Mouse (Mus musculus): ENCODE measurements around the gene Bcl2l15. TPM values are rescaled to one million over a fixed set of nuclear protein-coding genes. Genes with fewer than 3 reads are reported as not detected.

Gene Bcl2l15
- polyA plus RNA-seq, 1 experiment from 2014 or later: not detected

DNA sequence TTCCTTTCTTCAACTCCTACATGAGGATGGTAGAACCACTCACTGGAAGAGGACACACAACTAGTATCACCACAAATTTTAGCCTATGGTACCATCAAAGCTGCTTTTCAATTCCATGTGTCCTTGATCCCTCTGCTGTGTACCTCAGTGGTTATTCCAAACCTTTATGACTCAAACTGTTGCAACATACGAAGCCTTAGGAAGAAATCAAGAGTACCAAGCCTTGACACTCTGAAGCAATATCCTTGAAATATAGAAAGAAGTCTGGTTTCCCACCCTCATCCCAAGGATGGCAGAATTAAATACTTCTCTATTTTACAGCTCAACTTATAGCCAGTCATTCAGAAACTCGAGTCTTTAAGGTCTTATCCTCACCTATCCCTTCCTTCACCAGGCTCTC, 36.0 kb upstream of the Bcl2l15 start:
- WGBS: 72% methylated on average over 2 of the region's 2 CpGs
- Histone ChIP-seq H3K4me2 (replicated peaks; ENCODE audit: low read depth, low read length) (no peak overlapping the region), H3K9ac (replicated peaks; ENCODE audit: low read length) (no peak overlapping the region), H3K36me3 (ENCODE audit: insufficient read depth, low read length) (no peaks in the 10 kb centered on the region), H3K4me3 (ENCODE audit: low read length) (no peak overlapping the region), H3K27ac (ENCODE audit: low read length) (no peak overlapping the region), H3K4me1 (ENCODE audit: insufficient read depth, low read length) (peaks cover 5% of the 10 kb centered on the region; the same call in 1 of the 2 replicates), H3K9me3 (ENCODE audit: low read length) (no peaks in the 10 kb centered on the region), H3K27me3 (ENCODE audit: insufficient read depth, low read length) (no peaks in the 10 kb centered on the region)
- no peak for ATAC-seq (ENCODE audit: low FRiP score, low TSS enrichment)

DNA sequence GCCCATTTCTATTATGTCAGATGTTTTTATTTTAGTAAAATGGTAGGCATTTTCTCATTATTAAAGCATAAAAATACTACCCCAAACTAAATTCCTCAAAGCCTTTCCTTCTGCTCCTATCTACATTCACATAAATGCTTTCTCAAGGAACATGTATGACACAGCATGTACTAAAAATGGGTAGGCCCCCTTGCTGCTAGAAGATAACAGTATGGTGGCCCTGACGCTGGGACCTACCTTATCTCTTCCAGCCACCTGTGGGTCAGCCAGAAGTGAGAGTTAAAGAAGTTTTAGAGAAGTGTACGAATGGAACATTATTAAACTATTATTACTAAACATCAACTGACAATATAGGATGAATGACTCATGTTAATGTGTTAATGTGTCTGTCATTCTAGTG, 32.9 kb upstream of the Bcl2l15 start:
- Histone ChIP-seq H3K27me3 (ENCODE audit: insufficient read depth, low read length) (no peaks in the 10 kb centered on the region), H3K4me2 (replicated peaks; ENCODE audit: low read depth, low read length) (no peak overlapping the region), H3K9me3 (ENCODE audit: low read length) (no peaks in the 10 kb centered on the region), H3K36me3 (ENCODE audit: insufficient read depth, low read length) (peaks cover 14% of the 10 kb centered on the region), H3K9ac (replicated peaks; ENCODE audit: low read length) (no peak overlapping the region), H3K27ac (ENCODE audit: low read length) (no peak overlapping the region), H3K4me1 (ENCODE audit: insufficient read depth, low read length) (no peaks in the 10 kb centered on the region), H3K4me3 (ENCODE audit: low read length) (no peak overlapping the region)
- 79% methylated on average over 2 of the region's 2 CpGs for WGBS
- ATAC-seq (ENCODE audit: low FRiP score, low TSS enrichment): no peak

GRCm38 (mm10) chr3:103801631-103802531, 30.5 kb upstream of the Bcl2l15 start:
- peak; percentile 82 for ATAC-seq (ENCODE audit: low FRiP score, low TSS enrichment)
- no peak overlapping the region for H3K4me2 ChIP-seq (replicated peaks; ENCODE audit: low read depth, low read length)
- WGBS: 60% methylated on average over 10 of the region's 10 CpGs

GRCm38 (mm10) chr3:103802861-103803260, 29.5 kb upstream of the Bcl2l15 start:
- Histone ChIP-seq H3K27me3 (ENCODE audit: insufficient read depth, low read length) (no peaks in the 10 kb centered on the region), H3K36me3 (ENCODE audit: insufficient read depth, low read length) (peaks cover 28% of the 10 kb centered on the region), H3K9me3 (ENCODE audit: low read length) (no peaks in the 10 kb centered on the region), H3K4me2 (replicated peaks; ENCODE audit: low read depth, low read length) (no peak overlapping the region), H3K4me3 (ENCODE audit: low read length) (no peak overlapping the region), H3K4me1 (ENCODE audit: insufficient read depth, low read length) (peaks cover 2% of the 10 kb centered on the region), H3K27ac (ENCODE audit: low read length) (peak overlapping the region; percentile 56; the same call in 1 of the 2 replicates), H3K9ac (replicated peaks; ENCODE audit: low read length) (no peak overlapping the region)
- no peak for ATAC-seq (ENCODE audit: low FRiP score, low TSS enrichment)
- 82% methylated on average over 8 of the region's 8 CpGs for WGBS

More at GRCm38 (mm10) chr3:103801631-103802531, 30.5 kb upstream of the Bcl2l15 start:
- no peaks in the 10 kb centered on the region for H3K4me1 ChIP-seq (ENCODE audit: insufficient read depth, low read length)
- H3K4me3 ChIP-seq (ENCODE audit: low read length): no peak overlapping the region
- H3K9me3 ChIP-seq (ENCODE audit: low read length): no peaks in the 10 kb centered on the region
- peaks cover 26% of the 10 kb centered on the region for H3K36me3 ChIP-seq (ENCODE audit: insufficient read depth, low read length)
- peak overlapping the region; percentile 53 for H3K27ac ChIP-seq (ENCODE audit: low read length)
- H3K9ac ChIP-seq (replicated peaks; ENCODE audit: low read length): no peak overlapping the region
- H3K27me3 ChIP-seq (ENCODE audit: insufficient read depth, low read length): no peaks in the 10 kb centered on the region

- H3K9me3 ChIP-seq (ENCODE audit: low read length): no peaks in the 10 kb centered on the region
- H3K27me3 ChIP-seq (ENCODE audit: insufficient read depth, low read length): no peaks in the 10 kb centered on the region
- H3K4me3 ChIP-seq (ENCODE audit: low read length): no peak overlapping the region
- H3K36me3 ChIP-seq (ENCODE audit: insufficient read depth, low read length): peaks cover 28% of the 10 kb centered on the region
- ATAC-seq (ENCODE audit: low FRiP score, low TSS enrichment): no peak
- H3K27ac ChIP-seq (ENCODE audit: low read length): no peak overlapping the region
- H3K4me2 ChIP-seq (replicated peaks; ENCODE audit: low read depth, low read length): no peak overlapping the region
- H3K9ac ChIP-seq (replicated peaks; ENCODE audit: low read length): no peak overlapping the region
- 84% methylated on average over 1 of the region's 1 CpGs for WGBS
- H3K4me1 ChIP-seq (ENCODE audit: insufficient read depth, low read length): peaks cover 16% of the 10 kb centered on the region
These were observed 26.7 kb upstream of the Bcl2l15 start for GRCm38 (mm10) chr3:103805671-103806070.

- H3K4me2 ChIP-seq (replicated peaks; ENCODE audit: low read depth, low read length): peak within 1 kb of the TSS; percentile 82
- H3K27ac ChIP-seq (ENCODE audit: low read length): peak within 1 kb of the TSS; percentile 95
- H3K27me3 ChIP-seq (ENCODE audit: insufficient read depth, low read length): no peaks in the 10 kb centered on the region
- WGBS: under 1% methylated on average over 62 of the region's 70 CpGs
- H3K9ac ChIP-seq (replicated peaks; ENCODE audit: low read length): peak within 1 kb of the TSS; percentile 93
- peaks cover 16% of the 10 kb centered on the region for H3K4me1 ChIP-seq (ENCODE audit: insufficient read depth, low read length)
- H3K9me3 ChIP-seq (ENCODE audit: low read length): no peaks in the 10 kb centered on the region
- peak; percentile 98 for ATAC-seq (ENCODE audit: low FRiP score, low TSS enrichment)
- peaks cover 19% of the 10 kb centered on the region for H3K36me3 ChIP-seq (ENCODE audit: insufficient read depth, low read length)
- H3K4me3 ChIP-seq (ENCODE audit: low read length): peak within 1 kb of the TSS; percentile 93
These were observed 23.3 kb upstream of the Bcl2l15 start, which contains the start of the genes Dclre1b, Ap4b1 and Gm43064 for GRCm38 (mm10) chr3:103808891-103809798. Gene Dclre1b (minus strand): TSS chr3:103809444. Gene Ap4b1 (plus strand): TSS chr3:103809520. Gene Gm43064 (plus strand): TSS chr3:103809573.

DNA sequence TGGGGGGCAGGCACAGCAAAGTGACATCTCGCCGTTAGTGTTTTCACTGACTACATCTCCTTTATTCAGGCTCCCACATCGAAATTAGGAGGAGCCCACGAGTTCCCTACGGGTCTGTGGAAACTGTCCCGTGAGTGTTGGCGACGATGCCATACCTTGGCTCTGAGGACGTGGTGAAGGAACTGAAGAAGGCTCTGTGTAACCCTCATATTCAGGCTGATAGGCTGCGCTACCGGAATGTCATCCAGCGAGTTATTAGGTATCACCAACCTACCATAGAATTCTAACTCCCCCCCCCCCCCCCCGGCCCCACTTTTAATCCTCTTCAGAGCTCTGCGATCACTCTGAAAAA, 22.6 kb upstream of the Bcl2l15 start:
- Histone ChIP-seq H3K9ac (replicated peaks; ENCODE audit: low read length) (peak overlapping the region; percentile 93), H3K4me2 (replicated peaks; ENCODE audit: low read depth, low read length) (peak overlapping the region; percentile 76), H3K36me3 (ENCODE audit: insufficient read depth, low read length) (peaks cover 17% of the 10 kb centered on the region), H3K27me3 (ENCODE audit: insufficient read depth, low read length) (no peaks in the 10 kb centered on the region), H3K9me3 (ENCODE audit: low read length) (no peaks in the 10 kb centered on the region), H3K4me3 (ENCODE audit: low read length) (peak overlapping the region; percentile 93), H3K27ac (ENCODE audit: low read length) (peak overlapping the region; percentile 95), H3K4me1 (ENCODE audit: insufficient read depth, low read length) (peaks cover 16% of the 10 kb centered on the region)
- peak; percentile 60 for ATAC-seq (ENCODE audit: low FRiP score, low TSS enrichment)
- 4% methylated on average over 14 of the region's 14 CpGs for WGBS

DNA sequence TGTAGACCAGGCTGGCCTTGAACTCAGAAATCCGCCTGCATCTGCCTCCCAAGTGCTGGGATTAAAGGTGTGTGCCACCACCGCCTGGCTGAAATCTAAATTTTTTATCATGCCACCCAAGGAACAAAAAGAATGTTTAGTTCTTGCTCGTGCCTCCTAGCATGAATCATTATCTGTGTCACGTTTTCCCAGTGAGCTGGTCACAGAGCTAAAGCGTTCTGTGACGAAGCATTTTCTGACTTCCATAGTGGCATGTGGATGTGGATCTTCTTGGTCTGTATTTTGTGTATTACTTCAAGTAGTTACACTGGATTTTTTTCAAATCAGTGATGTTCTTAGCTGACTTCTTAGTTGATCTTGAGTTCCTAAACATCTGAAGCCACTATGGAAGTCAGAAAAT, 21.4 kb upstream of the Bcl2l15 start:
- H3K9ac ChIP-seq (replicated peaks; ENCODE audit: low read length): no peak overlapping the region
- H3K4me2 ChIP-seq (replicated peaks; ENCODE audit: low read depth, low read length): no peak overlapping the region
- no peak overlapping the region for H3K27ac ChIP-seq (ENCODE audit: low read length)
- H3K27me3 ChIP-seq (ENCODE audit: insufficient read depth, low read length): no peaks in the 10 kb centered on the region
- peaks cover 20% of the 10 kb centered on the region for H3K36me3 ChIP-seq (ENCODE audit: insufficient read depth, low read length)
- no peak overlapping the region for H3K4me3 ChIP-seq (ENCODE audit: low read length)
- ATAC-seq (ENCODE audit: low FRiP score, low TSS enrichment): no peak
- 89% methylated on average over 6 of the region's 6 CpGs for WGBS
- no peaks in the 10 kb centered on the region for H3K9me3 ChIP-seq (ENCODE audit: low read length)
- peaks cover 16% of the 10 kb centered on the region for H3K4me1 ChIP-seq (ENCODE audit: insufficient read depth, low read length)

- Histone ChIP-seq H3K9ac (replicated peaks; ENCODE audit: low read length) (no peak overlapping the region), H3K4me2 (replicated peaks; ENCODE audit: low read depth, low read length) (no peak overlapping the region), H3K4me1 (ENCODE audit: insufficient read depth, low read length) (no peaks in the 10 kb centered on the region), H3K4me3 (ENCODE audit: low read length) (no peak overlapping the region), H3K9me3 (ENCODE audit: low read length) (no peaks in the 10 kb centered on the region), H3K27ac (ENCODE audit: low read length) (no peak overlapping the region), H3K27me3 (ENCODE audit: insufficient read depth, low read length) (no peaks in the 10 kb centered on the region), H3K36me3 (ENCODE audit: insufficient read depth, low read length) (peaks cover 3% of the 10 kb centered on the region; the same call in 1 of the 2 replicates)
- ATAC-seq (ENCODE audit: low FRiP score, low TSS enrichment): no peak
These were observed 4.9 kb upstream of the Bcl2l15 start for GRCm38 (mm10) chr3:103827548-103827947.
